Mouse (Mus musculus) NIH3T3 (cell line): ENCODE measurements at regions not wholly inside any gene's neighbourhood (a gene's known extent, or its start where the extent isn't known, plus 50 kb on each side); places are given as distances from the start of the nearest gene placed in this dataset.
"Not testable (repeated sequence)": the region's sequence is repeated elsewhere in the genome, so short reads cannot be mapped to it uniquely, and the experiment has no call there.

ENCODE experiments used
- DNase-seq: peaks from one replicate; pipeline ENCODE4 v3.0.0-alpha.2; 2012; ENCODE audit warnings: low read depth

- peak; percentile 1 for DNase-seq
Observed at GRCm38 (mm10) chrX:15322207-15322839, 1111.4 kb downstream of the H2al1n start.

GRCm38 (mm10) chrX:15322958-15323357 lies 1112.0 kb downstream of the H2al1n start:
- no peak for DNase-seq

GRCm38 (mm10) chrX:15365135-15365534 lies 1154.2 kb downstream of the H2al1n start:
- DNase-seq: not testable (repeated sequence)
